Mouse (Mus musculus) CH12.LX (cell line): Measurements from ENCODE around the gene Spata31d1b. TPM values are rescaled to one million over a fixed set of nuclear protein-coding genes. Genes with fewer than 3 reads are reported as not detected.
A peak's percentile ranks its signal among the peaks of the same experiment; 100 is the strongest.

ENCODE experiments used
- DNase-seq: peaks from one replicate; pipeline ENCODE4 v3.0.0-alpha.2; 2013; ENCODE audit errors: extremely low read depth
- H3K27ac ChIP-seq: 2 replicates; pipeline ENCODE4 v1.5.1; 2012; ENCODE audit warnings: low read depth, mild to moderate bottlenecking, control low read depth, moderate library complexity; ENCODE audit not compliant: insufficient read depth
- H3K27me3 ChIP-seq: replicated peaks from 2 replicates; pipeline ENCODE3; 2012; ENCODE audit warnings: inconsistent platforms
- H3K36me3 ChIP-seq, 2 experiments: replicated peaks in 1 of 2; 2 replicates each; pipeline versions ENCODE3 to v1.6.1; 2012; ENCODE audit warnings: inconsistent platforms in 1 of 2, low read length in 1 of 2, mild to moderate bottlenecking in 1 of 2, mixed read lengths in 1 of 2, moderate library complexity in 1 of 2; ENCODE audit not compliant: control insufficient read depth in 1 of 2, insufficient read depth in 1 of 2
- H3K4me1 ChIP-seq, 2 experiments: 2 replicates each; pipeline ENCODE4 v1.6.1; 2012; ENCODE audit warnings: inconsistent platforms in 1 of 2, moderate library complexity in 1 of 2; ENCODE audit not compliant: insufficient read depth in 2 of 2, control insufficient read depth in 1 of 2
- H3K4me2 ChIP-seq: 2 replicates; pipeline ENCODE4 v1.6.1; 2012; ENCODE audit warnings: low read depth, mild to moderate bottlenecking, control low read depth; ENCODE audit not compliant: poor library complexity, insufficient read depth, severe bottlenecking
- H3K4me3 ChIP-seq, 3 experiments: fragments of 150-350 bp in 1 of 3; sonication (generic) in 1 of 3; replicated peaks in 1 of 3; 2 replicates each; pipeline versions ENCODE3 to v1.5.1; 2011 to 2012; ENCODE audit warnings: low read depth in 2 of 3, low read length in 2 of 3, mild to moderate bottlenecking in 2 of 3, moderate library complexity in 2 of 3, control low read depth in 1 of 3, improper control_type of control experiment in 1 of 3, inconsistent platforms in 1 of 3, mixed read lengths in 1 of 3; ENCODE audit not compliant: poor library complexity in 1 of 3
- H3K79me2 ChIP-seq: replicated peaks from 2 replicates; pipeline ENCODE4 v1.6.1; 2012; ENCODE audit warnings: mild to moderate bottlenecking, moderate library complexity; ENCODE audit not compliant: control insufficient read depth, poor library complexity, insufficient read depth, severe bottlenecking; ENCODE audit errors: extremely low read depth
- H3K9ac ChIP-seq: 2 replicates; pipeline ENCODE4 v1.6.1; 2012; ENCODE audit warnings: low read depth, mild to moderate bottlenecking, control low read depth, moderate library complexity; ENCODE audit not compliant: insufficient read depth
- H3K9me3 ChIP-seq: replicated peaks from 2 replicates; pipeline ENCODE3; 2012; ENCODE audit warnings: low read length, inconsistent platforms, mixed read lengths
- BHLHE40 ChIP-seq: IDR thresholded peaks from 2 replicates; pipeline ENCODE4 v1.6.1; 2011; ENCODE audit warnings: mild to moderate bottlenecking, low read depth, low read length, improper control_type of control experiment
- CTCF ChIP-seq, 2 experiments: IDR thresholded peaks in 1 of 2; conservative IDR thresholded peaks in 1 of 2; 2 replicates each; pipeline ENCODE4 v1.5.1; 2011 to 2012; ENCODE audit warnings: low read depth in 2 of 2, low read length in 2 of 2, improper control_type of control experiment in 1 of 2, inconsistent platforms in 1 of 2, mild to moderate bottlenecking in 1 of 2, moderate library complexity in 1 of 2
- E2F4 ChIP-seq: IDR thresholded peaks from 2 replicates; pipeline ENCODE4 v1.6.1; 2011; ENCODE audit warnings: low read depth, low read length, improper control_type of control experiment; ENCODE audit not compliant: insufficient replicate concordance
- ELF1 ChIP-seq: IDR thresholded peaks from 2 replicates; pipeline ENCODE4 v1.6.1; 2014; ENCODE audit warnings: low read depth, mild to moderate bottlenecking, inconsistent platforms, low read length, improper control_type of control experiment
- ETS1 ChIP-seq: conservative IDR thresholded peaks from 2 replicates; pipeline ENCODE4 v1.6.1; 2012; ENCODE audit warnings: low read depth, mild to moderate bottlenecking, inconsistent platforms, low read length, improper control_type of control experiment, moderate library complexity
- IRF4 ChIP-seq: IDR thresholded peaks from 2 replicates; pipeline ENCODE4 v1.6.1; 2014; ENCODE audit warnings: low read depth, mild to moderate bottlenecking, inconsistent platforms, low read length, improper control_type of control experiment
- MAX ChIP-seq: IDR thresholded peaks from 2 replicates; pipeline ENCODE4 v1.6.1; 2011; ENCODE audit warnings: low read length, improper control_type of control experiment
- MAZ ChIP-seq: IDR thresholded peaks from 2 replicates; pipeline ENCODE4 v1.6.1; 2012; ENCODE audit warnings: low read depth, mild to moderate bottlenecking, inconsistent platforms, low read length, improper control_type of control experiment, moderate library complexity
- MYC ChIP-seq: IDR thresholded peaks from 2 replicates; pipeline ENCODE4 v1.6.1; 2011; ENCODE audit warnings: low read depth, mild to moderate bottlenecking, improper control_type of control experiment, low read length
- NRF1 ChIP-seq: IDR thresholded peaks from 2 replicates; pipeline ENCODE4 v1.6.1; 2014; ENCODE audit warnings: low read depth, mild to moderate bottlenecking, inconsistent platforms, low read length, improper control_type of control experiment, moderate library complexity
- POLR2A ChIP-seq: IDR thresholded peaks from 2 replicates; pipeline ENCODE4 v1.6.1; 2011; ENCODE audit warnings: low read depth, mild to moderate bottlenecking, improper control_type of control experiment, low read length
- POLR2AphosphoS2 ChIP-seq: IDR thresholded peaks from 2 replicates; pipeline ENCODE4 v1.6.1; 2011; ENCODE audit warnings: low read depth, low read length, improper control_type of control experiment
- RAD21 ChIP-seq: IDR thresholded peaks from 2 replicates; pipeline ENCODE4 v1.6.1; 2011; ENCODE audit warnings: low read depth, mild to moderate bottlenecking, low read length, improper control_type of control experiment, moderate library complexity
- RCOR1 ChIP-seq: conservative IDR thresholded peaks from 2 replicates; pipeline ENCODE4 v1.6.1; 2012; ENCODE audit warnings: low read depth, mild to moderate bottlenecking, inconsistent platforms, low read length, improper control_type of control experiment
- SMC3 ChIP-seq: IDR thresholded peaks from 2 replicates; pipeline ENCODE4 v1.6.1; 2011; ENCODE audit warnings: low read depth, low read length, improper control_type of control experiment
- USF2 ChIP-seq: conservative IDR thresholded peaks from 2 replicates; pipeline ENCODE4 v1.6.1; 2011; ENCODE audit warnings: low read depth, low read length, improper control_type of control experiment
- ZC3H11A ChIP-seq: IDR thresholded peaks from 2 replicates; pipeline ENCODE4 v1.6.1; 2012; ENCODE audit warnings: low read depth, mild to moderate bottlenecking, inconsistent platforms, low read length, improper control_type of control experiment
- dilution Hi-C: fragments of 300-500 bp; cut with MboI; formaldehyde crosslinking; loops from 2 replicates; pipeline ENCODE4 v1.14.3; 2020; ENCODE audit warnings: low sequenced_read_pairs; ENCODE audit not compliant: extremely low pct_unique_long_range_greater_than_20kb, extremely low pct_ligation_motif_present
- in situ Hi-C: fragments of 300-500 bp; cut with MboI; formaldehyde crosslinking; loops from 3 replicates; pipeline ENCODE4 v1.14.3; 2019; ENCODE audit warnings: low sequenced_read_pairs, low pct_ligation_motif_present, low pct_unique_long_range_greater_than_20kb, mixed read lengths
- polyA plus RNA-seq: library from polyadenylated mRNA; unstranded; fragments of >175 nt; gene quantifications from 2 replicates; pipeline ENCODE4 v1.2.1, GENCODE M21; 2012; ENCODE audit warnings: low read depth; ENCODE audit not compliant: insufficient read length
- total RNA-seq, 2 experiments: library from RNA; depleted of rRNA; stranded (reverse); fragments of 300-350 nt in 1 of 2; fragments of >200 nt in 1 of 2; gene quantifications; 2 replicates each; pipeline ENCODE4 v1.2.3; 2012 to 2014

The Spata31d1b gene
- total and polyA plus RNA-seq, 3 experiments = 0.09 to 0.30 (median 0.27) TPM

DNA sequence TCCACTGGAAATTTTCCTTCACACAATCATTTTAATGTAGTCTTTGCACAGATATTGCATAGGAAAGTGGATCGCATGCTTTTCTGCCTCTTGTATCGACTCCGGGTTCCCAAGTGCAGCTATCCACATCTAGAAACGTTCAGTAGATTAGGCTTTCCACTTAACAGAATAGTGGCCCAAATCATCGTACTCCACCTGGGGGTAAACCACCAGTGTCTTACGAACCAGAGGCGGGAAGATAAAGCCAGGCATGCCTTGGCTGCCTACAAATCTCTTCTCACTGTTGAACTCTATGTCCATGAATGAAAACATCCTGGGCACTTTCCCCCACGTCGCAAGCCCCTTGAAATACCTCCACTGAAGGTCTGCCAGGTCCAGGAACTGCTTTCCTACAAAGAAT lies 22.8 kb upstream of the Spata31d1b start:
- TF ChIP-seq USF2 (no peak), MYC (no peak), NRF1 (no peak), POLR2AphosphoS2 (no peak), ETS1 (no peak), E2F4 (no peak), ZC3H11A (no peak), ELF1 (no peak), MAZ (no peak), MAX (no peak), BHLHE40 (no peak), RCOR1 (no peak)
- TF ChIP-seq, all 38 proteins: peak for 0
- dilution Hi-C loops (no loop called here), in situ Hi-C loops (no loop called here)
- Histone ChIP-seq H3K36me3 (no peaks in the 10 kb centered on the region), H3K9me3 (peaks cover 3% of the 10 kb centered on the region), H3K4me1 (peaks cover 0 to 4% of the 10 kb centered on the region in 2 experiments; a peak in 2 of 4 replicates), H3K27ac (no peak overlapping the region), H3K4me2 (no peak overlapping the region), H3K4me3 (no peak overlapping the region), H3K9ac (no peak overlapping the region), H3K27me3 (peaks cover 5% of the 10 kb centered on the region), H3K79me2 (no peaks in the 10 kb centered on the region)
- no peak for DNase-seq

DNA sequence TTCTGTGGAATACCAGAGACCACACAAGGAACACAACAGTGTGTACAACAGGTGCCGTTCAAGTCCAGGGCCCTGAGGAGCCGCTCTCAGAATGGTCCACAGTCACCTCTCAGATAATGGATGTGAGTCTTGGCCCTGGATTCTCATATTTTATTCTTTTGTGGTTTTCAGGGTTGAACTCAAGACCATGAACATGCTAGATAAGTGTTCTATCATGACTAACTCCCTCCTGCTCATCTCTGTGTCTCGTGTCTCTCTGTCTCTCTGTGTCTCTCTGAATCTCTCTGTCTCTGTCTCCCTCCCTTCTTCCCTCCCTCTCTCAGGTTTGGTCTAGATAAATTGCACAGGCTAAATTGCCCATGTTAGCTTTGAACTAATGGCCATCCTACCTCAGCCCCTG lies 22.2 kb upstream of the Spata31d1b start:
- in situ Hi-C loops (no loop called here), dilution Hi-C loops (no loop called here)
- H3K27ac ChIP-seq = no peak overlapping the region
- H3K9ac ChIP-seq = no peak overlapping the region
- H3K4me1 ChIP-seq = peaks cover 0 to 4% of the 10 kb centered on the region in 2 experiments; a peak in 2 of 4 replicates
- DNase-seq = no peak
- no peaks in the 10 kb centered on the region for H3K79me2 ChIP-seq
- no peak overlapping the region for H3K4me2 ChIP-seq
- peaks cover 5% of the 10 kb centered on the region for H3K27me3 ChIP-seq
- TF ChIP-seq IRF4 (no peak), POLR2A (no peak)
- H3K4me3 ChIP-seq = no peak overlapping the region
- no peaks in the 10 kb centered on the region for H3K36me3 ChIP-seq
- H3K9me3 ChIP-seq = peaks cover 3% of the 10 kb centered on the region

DNA sequence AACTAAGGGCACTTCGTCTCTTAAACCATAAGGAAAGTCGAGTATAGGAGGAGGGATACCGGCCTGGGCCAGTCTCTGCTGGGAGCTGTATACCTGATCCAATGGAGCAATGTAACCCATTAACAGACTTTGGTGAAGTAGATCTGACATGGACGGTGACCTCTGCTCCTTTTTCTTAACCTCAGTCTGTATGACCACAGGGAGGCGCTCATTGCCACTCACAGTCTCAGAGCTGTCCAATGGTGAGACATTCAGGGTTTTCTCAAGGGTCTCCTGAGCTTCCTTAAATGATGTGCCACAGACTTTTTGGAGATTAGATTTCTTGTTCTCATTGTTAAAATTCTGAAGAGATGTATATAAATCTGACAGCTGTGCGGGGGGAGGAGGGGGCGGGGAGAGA lies 21.5 kb upstream of the Spata31d1b start:
- Histone ChIP-seq H3K9me3 (peaks cover 3% of the 10 kb centered on the region), H3K4me3 (no peak overlapping the region), H3K27me3 (peaks cover 5% of the 10 kb centered on the region), H3K36me3 (no peaks in the 10 kb centered on the region), H3K4me2 (no peak overlapping the region), H3K27ac (no peak overlapping the region), H3K9ac (no peak overlapping the region), H3K4me1 (no peaks in the 10 kb centered on the region; a peak in 1 of 4 replicates), H3K79me2 (no peaks in the 10 kb centered on the region)
- TF ChIP-seq SMC3 = peak; percentile 45
- TF ChIP-seq CTCF (conservative IDR thresholded peaks at IDR 0.05 in 1 of 2, IDR thresholded peaks at IDR 0.05 in 1 of 2; ENCODE audit: low read depth in 2 of 2, low read length in 2 of 2) = peak in 1 of 2 experiments; percentile 45; a peak in 2 of 4 replicates
- TF ChIP-seq ELF1 = no peak
- TF ChIP-seq RAD21 = peak; percentile 24
- TF ChIP-seq MAX = no peak
- no peak for DNase-seq
- dilution Hi-C loops = no loop called here
- in situ Hi-C loops = no loop called here
